Mouse (Mus musculus): ENCODE measurements around the gene Filip1l. TPM values are rescaled to one million over a fixed set of nuclear protein-coding genes. Genes with fewer than 3 reads are reported as not detected.

Gene Filip1l
- polyA plus RNA-seq (2011; ENCODE audit: insufficient read depth, insufficient read length, low replicate concordance, missing spikeins): 10.6 and 13.8 TPM in 2 replicates

DNA sequence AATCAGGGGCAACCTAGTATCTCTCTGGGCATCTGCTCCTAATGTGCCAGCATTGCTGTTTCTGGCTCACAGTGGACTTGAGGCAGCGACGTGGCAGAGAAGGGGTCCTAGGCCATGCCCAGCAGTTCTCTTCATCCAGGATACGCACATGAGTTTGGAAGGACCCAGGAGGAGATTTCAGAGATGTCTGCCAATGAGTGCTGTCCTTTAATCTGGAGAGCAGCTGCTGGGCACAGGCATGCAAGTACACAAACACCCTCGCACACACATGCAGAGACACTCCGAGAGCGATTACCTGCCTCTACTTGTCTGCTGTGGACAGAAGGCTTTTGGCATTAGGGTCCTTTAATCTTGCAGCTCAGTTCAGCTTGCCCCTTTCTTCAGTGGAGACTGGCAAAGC lies at the start of gene Filip1l:
Gene Filip1l (plus strand): TSS at position 343 of the 400 bp plus-strand sequence.
- no peak within 1 kb of the TSS for H3K4me3 ChIP-seq (replicated peaks; ENCODE audit: control insufficient read depth, low read depth, low read length)
- H3K27ac ChIP-seq (ENCODE audit: control insufficient read depth, insufficient read depth, low read depth, low read length, poor library complexity): no peak within 1 kb of the TSS
- no peak for TF ChIP-seq CTCF (IDR thresholded peaks at IDR 0.05; ENCODE audit: control insufficient read depth, insufficient read depth, low read length)
- TF ChIP-seq POLR2A (IDR thresholded peaks at IDR 0.05; ENCODE audit: borderline replicate concordance, control insufficient read depth, low read depth, low read length): no peak
- 82% methylated on average over 6 of the region's 6 CpGs for WGBS
- H3K4me1 ChIP-seq (ENCODE audit: control insufficient read depth, insufficient read depth, low read length): no peaks in the 10 kb centered on the region; the same call in 1 of the 2 replicates

DNA sequence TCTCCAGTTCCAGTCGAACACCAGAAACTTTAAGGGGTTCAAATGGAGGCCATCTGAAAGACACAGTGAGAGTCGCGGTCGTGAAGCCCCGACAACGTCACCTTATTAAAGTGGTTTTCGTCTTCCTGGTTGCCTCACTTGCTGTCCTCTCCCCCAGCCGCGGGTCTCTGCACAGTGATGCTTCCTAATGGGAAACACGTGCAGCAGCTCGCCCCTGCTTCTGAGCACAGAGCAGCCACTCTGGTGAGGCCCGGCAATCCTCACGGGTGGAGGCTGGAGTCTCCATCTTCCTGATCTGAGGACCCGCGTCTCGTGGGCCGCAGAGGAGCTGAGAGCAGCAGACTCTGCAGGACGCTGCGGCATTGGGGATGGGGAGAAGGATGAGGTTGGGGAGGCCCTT lies 49.2 kb upstream of the Filip1l start:
- no peak overlapping the region for H3K27ac ChIP-seq (ENCODE audit: control insufficient read depth, insufficient read depth, low read depth, low read length, poor library complexity)
- no peaks in the 10 kb centered on the region; the same call in 1 of the 2 replicates for H3K4me1 ChIP-seq (ENCODE audit: control insufficient read depth, insufficient read depth, low read length)
- H3K4me3 ChIP-seq (replicated peaks; ENCODE audit: control insufficient read depth, low read depth, low read length): no peak overlapping the region
- 87% methylated on average over 19 of the region's 19 CpGs for WGBS
- TF ChIP-seq POLR2A (IDR thresholded peaks at IDR 0.05; ENCODE audit: borderline replicate concordance, control insufficient read depth, low read depth, low read length): no peak
- no peak for TF ChIP-seq CTCF (IDR thresholded peaks at IDR 0.05; ENCODE audit: control insufficient read depth, insufficient read depth, low read length)

DNA sequence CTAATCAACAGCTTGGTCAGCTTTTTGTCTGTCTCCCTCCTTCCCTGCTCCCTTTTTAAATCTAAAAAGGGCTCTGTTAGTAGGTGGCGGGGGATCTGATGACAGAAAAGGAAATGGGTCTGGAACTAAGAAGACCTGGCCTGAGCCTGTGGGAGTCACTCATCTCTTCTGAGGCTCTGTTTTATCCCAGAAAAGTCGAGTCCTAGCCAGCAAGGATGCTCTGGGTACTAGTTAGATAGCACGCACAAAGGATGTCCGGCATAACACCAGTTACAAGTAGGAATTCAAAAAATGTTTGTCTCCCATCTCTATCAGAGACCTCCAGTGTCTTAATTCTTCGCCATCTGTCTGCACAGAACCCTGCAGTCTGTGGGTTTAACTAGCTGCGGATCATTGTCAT lies 47.4 kb upstream of the Filip1l start:
- Histone ChIP-seq H3K27ac (ENCODE audit: control insufficient read depth, insufficient read depth, low read depth, low read length, poor library complexity) (no peak overlapping the region), H3K4me1 (ENCODE audit: control insufficient read depth, insufficient read depth, low read length) (no peaks in the 10 kb centered on the region; the same call in 1 of the 2 replicates), H3K4me3 (replicated peaks; ENCODE audit: control insufficient read depth, low read depth, low read length) (no peak overlapping the region)
- WGBS: 84% methylated on average over 6 of the region's 6 CpGs
- TF ChIP-seq POLR2A (IDR thresholded peaks at IDR 0.05; ENCODE audit: borderline replicate concordance, control insufficient read depth, low read depth, low read length) (no peak), CTCF (IDR thresholded peaks at IDR 0.05; ENCODE audit: control insufficient read depth, insufficient read depth, low read length) (no peak)

DNA sequence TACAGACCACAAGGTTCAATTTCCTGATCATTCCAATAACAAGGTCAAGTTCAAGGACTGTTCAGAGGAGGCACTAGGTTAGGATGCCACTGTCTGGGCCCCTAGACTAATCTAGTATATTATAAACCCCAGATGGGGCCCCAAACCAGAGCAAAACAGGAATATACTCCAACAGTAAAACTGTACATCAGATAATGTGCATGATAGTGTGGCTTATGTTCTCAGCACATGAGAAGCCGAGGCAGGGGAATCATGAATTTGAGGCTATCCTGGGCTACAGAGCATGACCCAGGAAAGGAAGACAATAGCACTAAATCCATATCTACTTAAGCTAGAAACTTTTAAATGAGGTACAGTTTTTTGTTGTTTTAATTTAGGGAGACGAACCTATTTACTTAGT lies 40.8 kb upstream of the Filip1l start:
- TF ChIP-seq CTCF (IDR thresholded peaks at IDR 0.05; ENCODE audit: control insufficient read depth, insufficient read depth, low read length) (no peak), POLR2A (IDR thresholded peaks at IDR 0.05; ENCODE audit: borderline replicate concordance, control insufficient read depth, low read depth, low read length) (no peak)
- WGBS: 79% methylated on average over 2 of the region's 2 CpGs

DNA sequence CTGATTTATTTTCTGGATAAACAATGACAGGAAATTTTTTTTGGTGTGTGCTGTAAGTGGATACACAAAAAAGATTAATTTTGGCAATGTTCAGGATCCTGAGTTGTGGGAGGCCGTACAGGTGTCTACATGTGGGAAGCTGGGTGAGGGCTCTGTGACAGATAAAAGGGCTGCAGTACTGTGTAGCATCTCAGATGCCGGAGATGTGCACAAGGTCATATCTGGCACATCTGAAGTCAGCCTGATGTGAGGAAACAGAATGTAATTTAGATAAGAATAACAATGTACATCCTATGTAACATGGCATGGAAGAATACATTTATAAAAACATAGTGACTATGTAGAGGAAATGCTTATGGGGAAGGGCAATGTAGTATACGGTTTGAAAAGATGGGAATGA lies 39.4 kb upstream of the Filip1l start:
- no peak for TF ChIP-seq POLR2A (IDR thresholded peaks at IDR 0.05; ENCODE audit: borderline replicate concordance, control insufficient read depth, low read depth, low read length)
- no peak for TF ChIP-seq CTCF (IDR thresholded peaks at IDR 0.05; ENCODE audit: control insufficient read depth, insufficient read depth, low read length)
- 79% methylated on average over 3 of the region's 3 CpGs for WGBS
- no peaks in the 10 kb centered on the region for H3K4me1 ChIP-seq (ENCODE audit: control insufficient read depth, insufficient read depth, low read length)
- no peak overlapping the region for H3K4me3 ChIP-seq (replicated peaks; ENCODE audit: control insufficient read depth, low read depth, low read length)
- H3K27ac ChIP-seq (ENCODE audit: control insufficient read depth, insufficient read depth, low read depth, low read length, poor library complexity): no peak overlapping the region

More for the DNA sequence above, 40.8 kb upstream of the Filip1l start:
- Histone ChIP-seq H3K4me1 (ENCODE audit: control insufficient read depth, insufficient read depth, low read length) (no peaks in the 10 kb centered on the region), H3K4me3 (replicated peaks; ENCODE audit: control insufficient read depth, low read depth, low read length) (no peak overlapping the region), H3K27ac (ENCODE audit: control insufficient read depth, insufficient read depth, low read depth, low read length, poor library complexity) (no peak overlapping the region)

DNA sequence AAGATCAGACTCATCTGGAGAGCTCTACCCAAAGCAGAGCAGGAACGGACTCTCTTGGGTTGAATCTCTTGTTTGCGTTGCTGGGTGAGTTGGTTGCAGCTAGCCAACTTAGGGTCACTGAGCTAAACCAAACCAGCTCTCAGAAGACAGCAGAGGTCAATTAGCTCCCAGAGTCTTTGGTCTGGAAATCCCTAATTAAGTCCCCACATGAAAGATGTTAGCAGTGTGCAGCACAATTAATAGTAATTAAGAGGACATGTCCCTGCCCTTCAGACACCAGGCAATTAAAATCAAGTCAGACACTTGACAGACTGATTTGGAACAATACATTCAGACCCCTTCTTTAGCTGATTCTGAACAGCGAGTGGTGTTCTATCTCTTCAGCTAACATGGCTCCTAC lies 38.7 kb upstream of the Filip1l start:
- WGBS: 85% methylated on average over 3 of the region's 3 CpGs
- no peak for TF ChIP-seq CTCF (IDR thresholded peaks at IDR 0.05; ENCODE audit: control insufficient read depth, insufficient read depth, low read length)
- Histone ChIP-seq H3K27ac (ENCODE audit: control insufficient read depth, insufficient read depth, low read depth, low read length, poor library complexity) (no peak overlapping the region), H3K4me1 (ENCODE audit: control insufficient read depth, insufficient read depth, low read length) (no peaks in the 10 kb centered on the region), H3K4me3 (replicated peaks; ENCODE audit: control insufficient read depth, low read depth, low read length) (no peak overlapping the region)

DNA sequence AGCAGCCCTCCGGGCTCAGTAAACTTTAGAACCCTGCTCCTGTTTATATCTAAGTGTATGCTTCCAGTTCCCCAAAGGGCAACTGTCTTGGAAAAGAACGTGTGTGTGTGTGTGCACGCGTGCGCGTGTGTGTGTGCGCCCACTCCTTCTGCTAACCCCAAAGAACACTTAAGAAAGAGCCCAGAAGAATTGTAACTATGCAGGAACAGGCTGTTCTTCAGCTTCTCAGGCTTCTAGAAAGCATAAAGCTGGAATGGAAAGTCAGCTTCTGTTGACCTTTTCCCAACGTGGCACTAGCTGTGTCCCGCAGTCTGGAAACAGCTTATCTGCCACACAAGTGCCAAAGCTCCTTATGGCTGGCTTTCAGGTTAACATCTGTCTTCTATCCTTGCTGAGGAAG lies 37.9 kb upstream of the Filip1l start:
- Histone ChIP-seq H3K4me3 (replicated peaks; ENCODE audit: control insufficient read depth, low read depth, low read length) (no peak overlapping the region), H3K4me1 (ENCODE audit: control insufficient read depth, insufficient read depth, low read length) (no peaks in the 10 kb centered on the region), H3K27ac (ENCODE audit: control insufficient read depth, insufficient read depth, low read depth, low read length, poor library complexity) (no peak overlapping the region)
- 86% methylated on average over 9 of the region's 9 CpGs for WGBS
- TF ChIP-seq POLR2A (IDR thresholded peaks at IDR 0.05; ENCODE audit: borderline replicate concordance, control insufficient read depth, low read depth, low read length) (no peak), CTCF (IDR thresholded peaks at IDR 0.05; ENCODE audit: control insufficient read depth, insufficient read depth, low read length) (no peak)

DNA sequence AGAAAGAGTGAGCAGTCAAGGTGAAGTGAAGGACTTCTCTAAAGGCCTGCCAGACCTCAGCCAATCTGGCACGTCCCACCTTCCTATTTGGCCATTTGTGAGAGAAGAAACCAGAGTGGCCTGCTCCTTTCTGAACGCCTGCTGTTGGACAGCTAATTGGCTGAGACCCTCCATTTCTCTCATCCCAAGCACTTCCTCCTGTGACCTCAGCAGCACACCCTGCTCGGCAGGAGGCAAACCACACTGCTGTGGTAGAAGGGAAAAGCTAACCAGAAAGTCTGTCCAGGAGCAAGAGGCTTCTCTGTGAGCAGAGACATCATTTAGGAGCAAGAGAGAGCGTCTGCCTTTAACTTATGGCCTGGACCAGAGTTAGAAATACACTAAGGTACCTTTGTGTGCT lies 35.8 kb upstream of the Filip1l start:
- TF ChIP-seq CTCF (IDR thresholded peaks at IDR 0.05; ENCODE audit: control insufficient read depth, insufficient read depth, low read length) (no peak), POLR2A (IDR thresholded peaks at IDR 0.05; ENCODE audit: borderline replicate concordance, control insufficient read depth, low read depth, low read length) (no peak)
- no peaks in the 10 kb centered on the region for H3K4me1 ChIP-seq (ENCODE audit: control insufficient read depth, insufficient read depth, low read length)
- WGBS: 35% methylated on average over 4 of the region's 4 CpGs
- H3K27ac ChIP-seq (ENCODE audit: control insufficient read depth, insufficient read depth, low read depth, low read length, poor library complexity): no peak overlapping the region
- H3K4me3 ChIP-seq (replicated peaks; ENCODE audit: control insufficient read depth, low read depth, low read length): no peak overlapping the region
